Mouse (Mus musculus): ENCODE data around the gene Slc35c1. TPM values are rescaled to one million over a fixed set of nuclear protein-coding genes. Genes with fewer than 3 reads are reported as not detected.

Gene Slc35c1
- polyA plus RNA-seq, 1 experiment, result 160 TPM

DNA sequence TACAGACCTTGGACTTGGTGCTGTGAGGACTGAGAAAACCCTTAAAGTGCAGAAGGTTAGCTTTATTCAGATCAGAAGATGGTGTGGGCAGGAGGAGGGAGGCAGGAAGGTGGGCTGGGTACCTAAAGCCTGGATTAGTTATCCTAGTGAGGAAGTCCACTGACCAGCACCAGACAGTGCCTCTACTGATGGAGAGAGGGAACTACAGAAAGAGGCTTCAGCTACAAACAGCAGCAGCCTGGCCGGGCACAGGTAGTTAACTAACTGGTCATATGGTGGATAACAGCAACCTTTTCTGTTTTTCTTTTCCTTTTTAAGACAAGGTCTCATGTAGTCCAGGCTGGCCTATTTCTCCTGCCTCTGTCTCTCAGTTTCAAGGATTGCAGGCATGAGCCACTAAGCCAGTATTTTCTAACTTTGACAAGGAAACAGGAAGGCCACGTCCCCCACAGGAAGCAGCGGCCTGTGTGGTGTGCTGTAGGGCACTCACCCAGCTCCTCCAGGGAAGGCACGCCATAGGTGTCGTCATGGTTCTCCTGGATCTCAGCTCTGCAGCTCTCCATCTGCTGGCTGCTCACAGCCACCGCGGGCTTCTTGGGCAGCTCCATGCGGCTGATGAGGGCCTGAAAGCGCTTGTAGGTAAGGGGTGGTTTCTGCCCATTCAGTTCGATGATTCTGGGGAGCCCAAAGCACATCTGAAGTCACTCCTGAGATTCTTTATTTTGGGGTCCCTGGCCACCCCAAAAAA is 37.8 kb downstream of the Slc35c1 start:
- H3K4me1 ChIP-seq (ENCODE audit: control insufficient read depth, insufficient read depth, insufficient read length, low read length), result peaks cover 13% of the 10 kb centered on the region
- peak; percentile 35; the same call in 1 of the 2 replicates for TF ChIP-seq CTCF (IDR thresholded peaks at IDR 0.05; ENCODE audit: extremely low read depth, insufficient read length, insufficient replicate concordance, low read depth, low read length)
- no peak for TF ChIP-seq POLR2A (IDR thresholded peaks at IDR 0.05; ENCODE audit: low read depth, low read length)
- H3K27me3 ChIP-seq (ENCODE audit: control insufficient read depth, insufficient read depth, low read length), result no peaks in the 10 kb centered on the region
- H3K27ac ChIP-seq (ENCODE audit: insufficient read depth, low read depth, low read length), result no peak overlapping the region
- H3K36me3 ChIP-seq (ENCODE audit: control insufficient read depth, insufficient read depth, low read length), result peaks cover 46% of the 10 kb centered on the region
- WGBS, result 81% methylated on average over 10 of the region's 10 CpGs
- no peak overlapping the region for H3K4me3 ChIP-seq (ENCODE audit: low read depth, low read length)

DNA sequence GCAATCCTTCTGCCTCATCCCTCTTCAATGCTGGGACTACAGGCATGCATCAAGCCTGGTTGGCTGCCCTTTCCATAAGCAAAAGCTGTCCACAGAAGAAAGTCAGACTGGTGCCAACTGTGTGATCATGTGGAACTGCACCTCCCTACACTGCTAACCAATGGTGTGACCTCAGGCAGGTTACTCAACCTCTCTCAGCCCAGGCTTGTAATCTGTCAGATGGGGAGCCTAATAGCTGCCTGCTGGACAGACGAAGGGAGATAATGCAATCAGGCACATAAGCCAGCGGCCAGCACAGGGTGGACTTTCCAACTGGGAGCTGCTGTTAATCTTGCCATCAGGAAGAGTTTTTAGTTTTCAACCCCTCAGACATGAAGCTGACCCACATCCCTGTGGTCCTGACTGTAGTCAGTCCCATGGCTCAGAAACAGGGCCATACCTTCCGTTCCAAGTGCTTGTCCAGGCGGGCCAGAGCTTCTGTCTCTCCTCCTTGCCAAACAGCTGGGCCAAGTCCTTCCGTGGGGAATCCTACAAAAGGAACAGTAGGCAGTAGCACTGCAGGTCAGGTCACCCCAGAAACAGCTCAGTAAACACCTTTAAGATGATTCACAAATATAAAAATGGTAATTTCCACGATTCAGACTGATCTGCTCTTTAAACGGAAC is 38.5 kb downstream of the Slc35c1 start:
- WGBS, result 92% methylated on average over 7 of the region's 7 CpGs
- Histone ChIP-seq H3K4me3 (ENCODE audit: low read depth, low read length) (no peak overlapping the region), H3K27ac (ENCODE audit: insufficient read depth, low read depth, low read length) (no peak overlapping the region), H3K27me3 (ENCODE audit: control insufficient read depth, insufficient read depth, low read length) (no peaks in the 10 kb centered on the region), H3K36me3 (ENCODE audit: control insufficient read depth, insufficient read depth, low read length) (peaks cover 51% of the 10 kb centered on the region), H3K4me1 (ENCODE audit: control insufficient read depth, insufficient read depth, insufficient read length, low read length) (peaks cover 12% of the 10 kb centered on the region)
- TF ChIP-seq CTCF (IDR thresholded peaks at IDR 0.05; ENCODE audit: extremely low read depth, insufficient read length, insufficient replicate concordance, low read depth, low read length) (no peak), POLR2A (IDR thresholded peaks at IDR 0.05; ENCODE audit: low read depth, low read length) (no peak)

DNA sequence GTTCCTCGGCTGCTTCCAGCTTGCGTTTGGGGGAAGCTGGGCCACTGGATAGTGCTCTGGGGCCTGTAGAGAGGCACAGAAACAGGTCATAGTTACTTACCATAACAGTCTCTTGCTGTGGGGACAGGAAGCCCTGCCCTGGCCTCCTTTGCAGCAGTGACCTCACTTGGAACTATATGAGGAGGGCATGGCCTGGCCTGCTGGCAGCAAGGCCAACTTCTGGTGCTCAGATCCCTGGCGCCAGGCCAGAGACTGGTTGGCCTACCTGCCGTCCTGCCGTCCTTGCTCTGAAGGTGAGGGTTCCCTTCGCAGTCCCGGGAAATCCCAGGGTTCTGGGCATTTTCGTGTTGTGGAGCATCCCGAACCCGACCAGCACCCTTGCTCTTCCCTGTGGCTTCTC is 48.6 kb downstream of the Slc35c1 start:
- Histone ChIP-seq H3K4me1 (ENCODE audit: control insufficient read depth, insufficient read depth, insufficient read length, low read length) (no peaks in the 10 kb centered on the region; the same call in 1 of the 2 replicates), H3K4me3 (ENCODE audit: low read depth, low read length) (no peak overlapping the region), H3K27me3 (ENCODE audit: control insufficient read depth, insufficient read depth, low read length) (no peaks in the 10 kb centered on the region), H3K36me3 (ENCODE audit: control insufficient read depth, insufficient read depth, low read length) (peaks cover 69% of the 10 kb centered on the region), H3K27ac (ENCODE audit: insufficient read depth, low read depth, low read length) (no peak overlapping the region)
- WGBS, result 86% methylated on average over 10 of the region's 10 CpGs
- TF ChIP-seq POLR2A (IDR thresholded peaks at IDR 0.05; ENCODE audit: low read depth, low read length) (no peak), CTCF (IDR thresholded peaks at IDR 0.05; ENCODE audit: extremely low read depth, insufficient read length, insufficient replicate concordance, low read depth, low read length) (no peak)

DNA sequence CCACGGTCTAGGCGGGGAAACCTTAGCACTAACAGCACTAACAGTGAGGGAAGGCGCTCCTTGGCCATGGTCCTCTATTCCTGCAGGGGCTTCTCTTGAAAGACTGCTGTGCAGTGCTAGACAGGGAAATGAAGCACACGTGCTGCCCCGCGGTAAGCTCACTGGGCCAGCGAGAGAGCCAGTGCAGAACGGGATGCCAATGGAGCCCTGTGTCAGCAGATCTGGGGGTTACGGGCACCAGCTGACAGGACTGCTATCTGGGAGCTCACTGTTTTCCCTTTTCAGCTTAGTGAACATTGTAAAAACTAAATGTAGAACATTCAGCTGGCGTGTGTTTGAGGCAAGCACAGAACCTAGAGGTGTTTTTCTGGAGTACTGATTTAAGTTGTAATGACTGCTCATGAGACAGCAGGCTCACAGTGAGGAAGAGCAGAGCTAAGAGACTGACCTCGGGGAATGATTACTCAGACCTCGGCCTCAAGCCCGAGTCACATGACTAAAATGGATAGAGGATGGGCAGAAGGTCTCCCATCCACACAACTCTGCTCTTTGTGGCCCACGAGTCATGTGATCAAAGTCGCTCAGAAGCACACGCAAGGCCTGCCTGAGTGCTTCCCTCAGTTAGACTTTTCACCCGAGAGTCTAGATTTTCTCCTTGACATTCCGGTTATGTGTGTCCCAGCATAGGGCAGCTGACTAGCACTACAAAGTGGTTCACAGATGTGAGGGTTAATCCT is 51.9 kb downstream of the Slc35c1 start:
- TF ChIP-seq CTCF (IDR thresholded peaks at IDR 0.05; ENCODE audit: extremely low read depth, insufficient read length, insufficient replicate concordance, low read depth, low read length), result no peak
- no peak for TF ChIP-seq POLR2A (IDR thresholded peaks at IDR 0.05; ENCODE audit: low read depth, low read length)
- Histone ChIP-seq H3K36me3 (ENCODE audit: control insufficient read depth, insufficient read depth, low read length) (peaks cover 53% of the 10 kb centered on the region), H3K4me3 (ENCODE audit: low read depth, low read length) (no peak overlapping the region), H3K27me3 (ENCODE audit: control insufficient read depth, insufficient read depth, low read length) (no peaks in the 10 kb centered on the region), H3K27ac (ENCODE audit: insufficient read depth, low read depth, low read length) (no peak overlapping the region), H3K4me1 (ENCODE audit: control insufficient read depth, insufficient read depth, insufficient read length, low read length) (no peaks in the 10 kb centered on the region; the same call in 1 of the 2 replicates)
- WGBS, result 90% methylated on average over 18 of the region's 18 CpGs

DNA sequence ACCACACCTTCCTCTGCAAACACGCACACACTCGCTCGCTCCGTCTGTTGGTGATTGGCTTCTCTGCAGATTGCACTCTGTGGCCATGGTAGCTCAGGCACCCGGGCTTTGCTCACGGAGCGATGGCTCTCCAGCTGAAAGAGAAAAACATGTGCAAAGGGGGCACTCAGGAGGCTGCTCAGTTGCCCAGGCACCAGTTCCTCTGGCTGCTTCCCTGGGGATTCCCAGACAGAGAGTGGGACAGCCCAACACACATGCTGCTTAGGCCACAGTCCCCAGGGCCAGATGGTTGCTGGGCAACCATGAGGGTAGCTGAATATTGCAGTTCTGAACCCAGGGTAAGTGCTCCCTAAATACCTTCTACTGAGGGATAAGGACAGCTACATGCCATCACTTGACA is 54.7 kb downstream of the Slc35c1 start:
- Histone ChIP-seq H3K36me3 (ENCODE audit: control insufficient read depth, insufficient read depth, low read length) (peaks cover 27% of the 10 kb centered on the region), H3K27ac (ENCODE audit: insufficient read depth, low read depth, low read length) (no peak overlapping the region), H3K27me3 (ENCODE audit: control insufficient read depth, insufficient read depth, low read length) (peaks cover 7% of the 10 kb centered on the region), H3K4me1 (ENCODE audit: control insufficient read depth, insufficient read depth, insufficient read length, low read length) (peaks cover 5% of the 10 kb centered on the region; the same call in 1 of the 2 replicates), H3K4me3 (ENCODE audit: low read depth, low read length) (no peak overlapping the region)
- 91% methylated on average over 7 of the region's 7 CpGs for WGBS
- TF ChIP-seq CTCF (IDR thresholded peaks at IDR 0.05; ENCODE audit: extremely low read depth, insufficient read length, insufficient replicate concordance, low read depth, low read length) (no peak), POLR2A (IDR thresholded peaks at IDR 0.05; ENCODE audit: low read depth, low read length) (no peak)

DNA sequence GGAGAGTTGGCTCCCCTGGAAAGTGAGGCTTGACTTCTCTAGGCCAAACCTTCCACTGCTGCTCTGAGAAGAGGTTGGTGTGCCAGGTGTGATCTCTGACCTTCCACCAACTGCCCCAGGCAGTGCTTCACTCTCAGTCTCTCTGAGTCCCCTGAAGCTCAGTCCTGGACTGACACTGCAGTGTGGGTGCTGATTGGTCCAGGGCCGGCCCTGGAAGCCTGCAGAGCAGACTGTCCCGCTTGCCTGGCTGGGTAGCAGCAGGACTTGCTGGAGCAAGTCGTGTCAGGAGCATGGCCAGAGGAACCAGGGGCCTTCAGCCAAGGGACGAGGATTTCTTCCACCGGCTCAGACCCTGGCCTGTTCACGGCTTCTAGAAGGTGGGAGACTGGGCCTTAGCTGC is 55.6 kb downstream of the Slc35c1 start:
- Histone ChIP-seq H3K27me3 (ENCODE audit: control insufficient read depth, insufficient read depth, low read length) (peaks cover 10% of the 10 kb centered on the region), H3K4me1 (ENCODE audit: control insufficient read depth, insufficient read depth, insufficient read length, low read length) (peaks cover 6% of the 10 kb centered on the region; the same call in 1 of the 2 replicates), H3K27ac (ENCODE audit: insufficient read depth, low read depth, low read length) (no peak overlapping the region), H3K4me3 (ENCODE audit: low read depth, low read length) (no peak overlapping the region), H3K36me3 (ENCODE audit: control insufficient read depth, insufficient read depth, low read length) (peaks cover 20% of the 10 kb centered on the region)
- WGBS, result 88% methylated on average over 6 of the region's 6 CpGs
- TF ChIP-seq POLR2A (IDR thresholded peaks at IDR 0.05; ENCODE audit: low read depth, low read length), result no peak
- TF ChIP-seq CTCF (IDR thresholded peaks at IDR 0.05; ENCODE audit: extremely low read depth, insufficient read length, insufficient replicate concordance, low read depth, low read length), result no peak
